Mouse (Mus musculus) MEL (cell line): ENCODE measurements around the gene Mpi.

ENCODE experiments used
- CTCF ChIP-seq, 3 experiments: IDR thresholded peaks in 2 of 3; conservative IDR thresholded peaks in 1 of 3; 2 replicates each; pipeline ENCODE4 v1.5.1; 2011 to 2012; ENCODE audit warnings: low read length in 3 of 3, low read depth in 2 of 3, mild to moderate bottlenecking in 2 of 3, improper control_type of control experiment in 1 of 3, inconsistent platforms in 1 of 3, mixed read lengths in 1 of 3, moderate library complexity in 1 of 3; ENCODE audit not compliant: control insufficient read depth in 1 of 3, insufficient read depth in 1 of 3, poor library complexity in 1 of 3, severe bottlenecking in 1 of 3
- E2F4 ChIP-seq: IDR thresholded peaks from 2 replicates; pipeline ENCODE4 v1.6.1; 2011; ENCODE audit warnings: low read depth, low read length, improper control_type of control experiment, borderline replicate concordance
- EP300 ChIP-seq, 2 experiments: IDR thresholded peaks; 2 replicates each; pipeline ENCODE4 v1.6.1; 2011; ENCODE audit warnings: improper control_type of control experiment in 2 of 2, low read length in 2 of 2, low read depth in 1 of 2, mild to moderate bottlenecking in 1 of 2

DNA sequence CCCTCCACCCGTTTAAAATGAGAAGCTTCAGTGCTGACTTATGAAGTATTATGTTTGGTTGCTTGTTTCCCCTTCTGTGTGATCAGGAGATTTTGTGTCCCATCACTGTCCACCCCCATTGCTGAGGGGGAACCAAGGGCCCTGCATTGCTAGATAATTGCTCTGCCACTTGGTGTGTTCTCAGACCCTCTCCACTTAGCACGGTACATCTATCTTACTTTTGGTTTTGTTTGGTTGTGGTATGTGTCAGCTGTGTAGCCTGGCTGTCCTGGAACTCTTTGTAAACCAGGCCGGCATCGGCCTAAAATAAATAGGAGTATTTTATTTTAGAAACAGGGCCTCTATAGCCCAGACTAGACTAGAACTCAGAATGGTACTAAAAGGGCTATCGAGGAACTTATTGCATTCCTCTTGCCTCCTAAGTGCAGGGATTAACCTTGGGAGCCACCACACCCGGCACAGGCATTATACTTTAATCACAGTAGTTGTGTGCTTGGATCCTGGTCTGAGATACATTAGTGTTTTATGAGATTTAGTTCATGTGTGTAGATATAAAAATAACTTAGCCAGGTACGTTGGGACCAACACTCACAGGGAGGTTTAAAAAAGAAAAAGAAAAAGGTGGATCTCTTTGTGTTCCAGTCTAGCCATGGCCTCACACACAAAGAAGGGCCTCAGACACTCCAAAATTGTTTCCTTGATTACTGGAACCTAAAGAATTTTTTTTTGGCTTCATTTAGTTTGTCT is 30.3 kb downstream of the Mpi start:
- TF ChIP-seq E2F4 (no peak), CTCF (IDR thresholded peaks at IDR 0.05 in 2 of 3, conservative IDR thresholded peaks at IDR 0.05 in 1 of 3; ENCODE audit: control insufficient read depth in 1 of 3, insufficient read depth in 1 of 3, low read depth in 2 of 3, low read length in 3 of 3, poor library complexity in 1 of 3, severe bottlenecking in 1 of 3) (no peak), EP300 (IDR thresholded peaks at IDR 0.05; ENCODE audit: low read depth in 1 of 2, low read length in 2 of 2) (no peak)
